Mouse (Mus musculus): ENCODE measurements around the gene Cbx6. TPM values are rescaled to one million over a fixed set of nuclear protein-coding genes. Genes with fewer than 3 reads are reported as not detected.

The Cbx6 gene
- polyA plus RNA-seq, 1 experiment from 2014 or later, result 25.4 TPM

- Histone ChIP-seq H3K27ac (ENCODE audit: low read depth, low read length) (no peak overlapping the region), H3K4me1 (ENCODE audit: control insufficient read depth, insufficient read depth, low read length) (no peaks in the 10 kb centered on the region), H3K4me3 (ENCODE audit: low read depth, low read length) (no peak overlapping the region), H3K9ac (replicated peaks; ENCODE audit: low read depth, low read length) (no peak overlapping the region), H3K27me3 (ENCODE audit: control insufficient read depth, insufficient read depth, low read length) (no peaks in the 10 kb centered on the region), H3K9me3 (ENCODE audit: control insufficient read depth, low read length) (no peaks in the 10 kb centered on the region), H3K36me3 (ENCODE audit: control insufficient read depth, insufficient read depth, low read length) (no peaks in the 10 kb centered on the region), H3K4me2 (ENCODE audit: low read depth, low read length) (no peak overlapping the region)
- 95% methylated on average over 8 of the region's 8 CpGs for WGBS
- no peak for ATAC-seq (ENCODE audit: low read depth)
Observed at GRCm38 (mm10) chr15:79873545-79873944, 39.1 kb upstream of the Cbx6 start.

GRCm38 (mm10) chr15:79867260-79868002 lies 32.9 kb upstream of the Cbx6 start:
- no peak overlapping the region for H3K4me3 ChIP-seq (ENCODE audit: low read depth, low read length)
- WGBS, result 87% methylated on average over 3 of the region's 3 CpGs
- H3K27me3 ChIP-seq (ENCODE audit: control insufficient read depth, insufficient read depth, low read length), result no peaks in the 10 kb centered on the region
- H3K4me1 ChIP-seq (ENCODE audit: control insufficient read depth, insufficient read depth, low read length), result no peaks in the 10 kb centered on the region
- H3K36me3 ChIP-seq (ENCODE audit: control insufficient read depth, insufficient read depth, low read length), result no peaks in the 10 kb centered on the region
- no peak overlapping the region for H3K9ac ChIP-seq (replicated peaks; ENCODE audit: low read depth, low read length)
- no peak overlapping the region for H3K4me2 ChIP-seq (ENCODE audit: low read depth, low read length)
- no peaks in the 10 kb centered on the region for H3K9me3 ChIP-seq (ENCODE audit: control insufficient read depth, low read length)
- H3K27ac ChIP-seq (ENCODE audit: low read depth, low read length), result no peak overlapping the region
- no peak for ATAC-seq (ENCODE audit: low read depth)

DNA sequence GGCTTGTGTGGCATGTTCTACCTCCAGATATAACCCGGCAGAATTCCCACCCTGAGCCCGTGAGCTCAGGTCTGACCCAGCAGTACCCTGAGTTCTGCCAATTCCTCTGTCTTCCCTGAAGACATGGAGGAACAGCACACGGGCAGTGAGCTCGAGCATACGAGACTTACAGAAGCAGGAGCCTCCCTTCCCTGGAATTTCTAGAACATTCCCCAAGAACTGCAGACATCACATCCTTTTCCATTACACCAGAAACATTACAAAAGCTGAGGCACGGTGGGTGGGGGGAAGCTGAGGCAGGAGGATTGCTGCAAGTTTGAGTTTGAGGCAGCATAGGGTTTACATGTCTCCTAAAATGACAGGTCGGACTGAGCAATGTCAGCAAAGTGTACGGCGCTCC lies 25.3 kb upstream of the Cbx6 start:
- H3K36me3 ChIP-seq (ENCODE audit: control insufficient read depth, insufficient read depth, low read length), result no peaks in the 10 kb centered on the region
- no peak overlapping the region for H3K4me3 ChIP-seq (ENCODE audit: low read depth, low read length)
- no peaks in the 10 kb centered on the region for H3K9me3 ChIP-seq (ENCODE audit: control insufficient read depth, low read length)
- no peak overlapping the region for H3K9ac ChIP-seq (replicated peaks; ENCODE audit: low read depth, low read length)
- no peaks in the 10 kb centered on the region for H3K4me1 ChIP-seq (ENCODE audit: control insufficient read depth, insufficient read depth, low read length)
- no peaks in the 10 kb centered on the region for H3K27me3 ChIP-seq (ENCODE audit: control insufficient read depth, insufficient read depth, low read length)
- no peak for ATAC-seq (ENCODE audit: low read depth)
- H3K4me2 ChIP-seq (ENCODE audit: low read depth, low read length), result no peak overlapping the region
- H3K27ac ChIP-seq (ENCODE audit: low read depth, low read length), result no peak overlapping the region
- 91% methylated on average over 9 of the region's 9 CpGs for WGBS

DNA sequence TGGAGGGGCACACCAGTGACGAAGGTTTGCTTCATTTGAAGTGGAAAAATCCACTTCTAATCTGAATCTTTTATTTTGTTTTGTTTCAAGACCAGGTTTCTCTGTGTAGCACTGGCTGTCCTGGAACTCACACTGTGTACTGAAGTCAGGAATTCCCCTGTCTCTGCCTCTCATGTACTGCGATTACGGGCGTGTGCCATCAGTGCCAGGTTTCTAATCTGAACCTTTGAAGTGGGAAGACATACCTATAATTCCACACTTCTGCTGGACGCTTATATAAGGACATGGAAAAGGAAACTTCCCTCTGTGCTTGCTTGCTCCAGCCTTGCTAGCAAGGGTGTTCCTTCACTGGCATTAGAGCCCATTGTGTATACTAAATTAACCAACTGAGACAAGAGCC lies 24.5 kb upstream of the Cbx6 start:
- 90% methylated on average over 5 of the region's 5 CpGs for WGBS
- Histone ChIP-seq H3K36me3 (ENCODE audit: control insufficient read depth, insufficient read depth, low read length) (no peaks in the 10 kb centered on the region), H3K9me3 (ENCODE audit: control insufficient read depth, low read length) (no peaks in the 10 kb centered on the region), H3K4me2 (ENCODE audit: low read depth, low read length) (no peak overlapping the region), H3K27ac (ENCODE audit: low read depth, low read length) (no peak overlapping the region), H3K4me1 (ENCODE audit: control insufficient read depth, insufficient read depth, low read length) (no peaks in the 10 kb centered on the region), H3K27me3 (ENCODE audit: control insufficient read depth, insufficient read depth, low read length) (no peaks in the 10 kb centered on the region), H3K9ac (replicated peaks; ENCODE audit: low read depth, low read length) (no peak overlapping the region), H3K4me3 (ENCODE audit: low read depth, low read length) (no peak overlapping the region)
- no peak for ATAC-seq (ENCODE audit: low read depth)

- no peaks in the 10 kb centered on the region for H3K9me3 ChIP-seq (ENCODE audit: control insufficient read depth, low read length)
- H3K27me3 ChIP-seq (ENCODE audit: control insufficient read depth, insufficient read depth, low read length), result no peaks in the 10 kb centered on the region
- H3K4me2 ChIP-seq (ENCODE audit: low read depth, low read length), result no peak overlapping the region
- H3K36me3 ChIP-seq (ENCODE audit: control insufficient read depth, insufficient read depth, low read length), result no peaks in the 10 kb centered on the region
- no peak overlapping the region for H3K27ac ChIP-seq (ENCODE audit: low read depth, low read length)
- no peak for ATAC-seq (ENCODE audit: low read depth)
- no peak overlapping the region for H3K9ac ChIP-seq (replicated peaks; ENCODE audit: low read depth, low read length)
- H3K4me1 ChIP-seq (ENCODE audit: control insufficient read depth, insufficient read depth, low read length), result no peaks in the 10 kb centered on the region
- no peak overlapping the region for H3K4me3 ChIP-seq (ENCODE audit: low read depth, low read length)
- WGBS, result 100% methylated on average over 2 of the region's 2 CpGs
Observed at GRCm38 (mm10) chr15:79850143-79850542, 15.7 kb upstream of the Cbx6 start.

DNA sequence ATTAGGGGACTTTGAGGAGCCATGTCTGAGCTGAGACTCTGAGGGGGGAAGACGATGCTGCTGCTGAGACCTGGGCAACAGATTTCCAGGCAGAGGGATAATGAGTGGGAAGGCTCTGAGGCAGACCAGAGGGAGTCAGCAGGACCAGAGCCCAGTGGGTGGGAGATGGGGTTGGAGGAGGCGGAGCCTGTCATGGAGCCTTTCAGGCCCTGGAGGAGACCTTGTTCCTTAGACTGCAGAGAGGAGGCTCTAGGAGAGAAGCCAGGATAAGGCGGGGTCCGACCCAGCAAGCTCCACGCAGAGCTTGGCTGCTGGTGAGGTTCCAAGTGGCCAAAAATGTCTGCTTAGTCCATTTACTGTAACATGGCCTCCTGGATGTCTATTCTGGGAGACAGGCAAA lies 12.6 kb upstream of the Cbx6 start:
- ATAC-seq (ENCODE audit: low read depth), result no peak
- Histone ChIP-seq H3K4me3 (ENCODE audit: low read depth, low read length) (no peak overlapping the region), H3K4me1 (ENCODE audit: control insufficient read depth, insufficient read depth, low read length) (no peaks in the 10 kb centered on the region), H3K27me3 (ENCODE audit: control insufficient read depth, insufficient read depth, low read length) (no peaks in the 10 kb centered on the region), H3K27ac (ENCODE audit: low read depth, low read length) (no peak overlapping the region), H3K36me3 (ENCODE audit: control insufficient read depth, insufficient read depth, low read length) (no peaks in the 10 kb centered on the region), H3K4me2 (ENCODE audit: low read depth, low read length) (no peak overlapping the region), H3K9ac (replicated peaks; ENCODE audit: low read depth, low read length) (no peak overlapping the region), H3K9me3 (ENCODE audit: control insufficient read depth, low read length) (no peaks in the 10 kb centered on the region)
- WGBS, result 24% methylated on average over 5 of the region's 5 CpGs

DNA sequence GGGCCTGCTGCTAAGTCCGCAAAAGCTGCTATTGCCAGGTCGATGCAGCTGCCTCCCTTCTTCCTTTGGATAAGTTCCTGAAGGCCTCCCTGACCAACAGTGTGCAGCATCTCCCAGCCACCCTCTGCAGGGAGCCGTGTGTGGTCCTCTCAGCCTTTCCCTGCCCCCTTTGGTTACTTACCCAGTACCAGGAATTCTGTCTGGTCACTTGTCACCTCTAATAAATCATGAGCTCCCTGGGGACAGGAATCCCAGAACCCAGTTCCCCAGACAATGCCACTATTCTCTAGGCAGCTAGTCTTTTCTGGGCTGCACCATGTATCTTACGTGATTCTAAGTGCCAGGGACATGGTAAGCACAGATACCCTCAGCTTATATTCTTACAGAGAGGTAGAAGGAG lies 11.5 kb upstream of the Cbx6 start:
- Histone ChIP-seq H3K9ac (replicated peaks; ENCODE audit: low read depth, low read length) (no peak overlapping the region), H3K4me3 (ENCODE audit: low read depth, low read length) (no peak overlapping the region), H3K27ac (ENCODE audit: low read depth, low read length) (no peak overlapping the region), H3K9me3 (ENCODE audit: control insufficient read depth, low read length) (no peaks in the 10 kb centered on the region), H3K4me1 (ENCODE audit: control insufficient read depth, insufficient read depth, low read length) (no peaks in the 10 kb centered on the region), H3K4me2 (ENCODE audit: low read depth, low read length) (no peak overlapping the region), H3K27me3 (ENCODE audit: control insufficient read depth, insufficient read depth, low read length) (no peaks in the 10 kb centered on the region), H3K36me3 (ENCODE audit: control insufficient read depth, insufficient read depth, low read length) (no peaks in the 10 kb centered on the region)
- WGBS, result 32% methylated on average over 4 of the region's 4 CpGs
- no peak for ATAC-seq (ENCODE audit: low read depth)

- Histone ChIP-seq H3K36me3 (ENCODE audit: control insufficient read depth, insufficient read depth, low read length) (no peaks in the 10 kb centered on the region), H3K27ac (ENCODE audit: low read depth, low read length) (no peak overlapping the region), H3K4me1 (ENCODE audit: control insufficient read depth, insufficient read depth, low read length) (no peaks in the 10 kb centered on the region), H3K9me3 (ENCODE audit: control insufficient read depth, low read length) (no peaks in the 10 kb centered on the region), H3K4me3 (ENCODE audit: low read depth, low read length) (no peak overlapping the region), H3K27me3 (ENCODE audit: control insufficient read depth, insufficient read depth, low read length) (no peaks in the 10 kb centered on the region), H3K9ac (replicated peaks; ENCODE audit: low read depth, low read length) (no peak overlapping the region), H3K4me2 (ENCODE audit: low read depth, low read length) (no peak overlapping the region)
- 84% methylated on average over 3 of the region's 3 CpGs for WGBS
- no peak for ATAC-seq (ENCODE audit: low read depth)
Observed at GRCm38 (mm10) chr15:79842985-79843384, 8.5 kb upstream of the Cbx6 start.

DNA sequence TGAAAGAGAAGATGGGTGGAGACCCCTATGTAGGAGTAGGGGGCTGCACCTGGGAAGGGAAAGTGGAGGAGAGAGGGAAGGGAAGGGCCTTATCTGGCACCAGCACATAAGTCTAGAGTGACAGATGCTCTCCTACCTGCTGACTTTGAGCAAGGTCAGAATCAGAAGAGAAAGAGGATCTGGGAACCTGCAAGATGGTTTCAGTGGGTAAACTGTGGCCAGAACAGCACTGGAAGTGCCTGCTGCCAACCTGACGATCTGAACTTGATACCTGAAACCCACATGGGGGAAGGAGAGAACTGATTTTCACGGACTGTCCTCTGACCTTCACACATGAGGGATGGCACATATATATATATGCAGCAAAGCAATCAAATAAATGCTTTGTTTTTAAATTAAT lies 5.8 kb upstream of the Cbx6 start:
- no peak overlapping the region for H3K4me3 ChIP-seq (ENCODE audit: low read depth, low read length)
- 70% methylated on average over 2 of the region's 2 CpGs for WGBS
- H3K4me1 ChIP-seq (ENCODE audit: control insufficient read depth, insufficient read depth, low read length), result peaks cover 5% of the 10 kb centered on the region
- no peak for ATAC-seq (ENCODE audit: low read depth)
- H3K9ac ChIP-seq (replicated peaks; ENCODE audit: low read depth, low read length), result no peak overlapping the region
- no peaks in the 10 kb centered on the region for H3K9me3 ChIP-seq (ENCODE audit: control insufficient read depth, low read length)
- no peaks in the 10 kb centered on the region for H3K27me3 ChIP-seq (ENCODE audit: control insufficient read depth, insufficient read depth, low read length)
- no peaks in the 10 kb centered on the region for H3K36me3 ChIP-seq (ENCODE audit: control insufficient read depth, insufficient read depth, low read length)
- no peak overlapping the region for H3K27ac ChIP-seq (ENCODE audit: low read depth, low read length)
- H3K4me2 ChIP-seq (ENCODE audit: low read depth, low read length), result no peak overlapping the region

Data from neural tube, embryonic 14.5 days (tissue).